Mouse (Mus musculus): ENCODE data around the gene Astn1. TPM values are rescaled to one million over a fixed set of nuclear protein-coding genes. Genes with fewer than 3 reads are reported as not detected.

The Astn1 gene
- polyA plus RNA-seq, 1 experiment from 2014 or later, result 0.38 TPM

DNA sequence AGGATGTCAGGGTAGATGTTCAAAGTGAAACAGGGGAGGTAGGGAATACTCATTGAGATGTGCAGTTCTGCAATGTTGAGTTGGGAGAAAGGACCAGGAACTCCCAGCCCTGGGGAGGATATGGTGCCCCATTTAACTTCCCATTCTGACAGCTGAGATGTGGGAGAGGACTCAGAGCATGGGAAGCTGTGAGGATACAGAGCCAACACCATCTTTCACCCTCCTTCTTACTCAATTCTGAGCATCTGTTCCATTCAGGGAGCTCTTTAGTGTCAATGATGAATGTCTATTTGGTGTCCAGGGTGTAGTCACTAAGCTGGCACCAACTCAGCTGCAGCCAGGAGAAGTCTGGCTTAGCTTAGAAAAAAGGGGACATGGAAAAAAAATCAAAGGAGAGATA is 219.7 kb downstream of the Astn1 start:
- H3K27ac ChIP-seq, result no peak overlapping the region
- H3K9ac ChIP-seq (ENCODE audit: low read depth, low read length), result no peak overlapping the region
- H3K27me3 ChIP-seq (ENCODE audit: insufficient read depth, low read length), result no peaks in the 10 kb centered on the region
- no peak for ATAC-seq (replicated peaks; ENCODE audit: low FRiP score, low read depth)
- H3K4me1 ChIP-seq (replicated peaks; ENCODE audit: insufficient read depth, low read length), result no peaks in the 10 kb centered on the region
- no peaks in the 10 kb centered on the region for H3K36me3 ChIP-seq (ENCODE audit: insufficient read depth, low read length)
- no peak for TF ChIP-seq CTCF (IDR thresholded peaks at IDR 0.05; ENCODE audit: low read depth)
- H3K4me2 ChIP-seq (ENCODE audit: low read length), result no peak overlapping the region
- DNase-seq (ENCODE audit: low spot score), result no peak
- H3K4me3 ChIP-seq (replicated peaks; ENCODE audit: low read depth, low read length), result no peak overlapping the region
- no peaks in the 10 kb centered on the region for H3K9me3 ChIP-seq (replicated peaks; ENCODE audit: low read length)

DNA sequence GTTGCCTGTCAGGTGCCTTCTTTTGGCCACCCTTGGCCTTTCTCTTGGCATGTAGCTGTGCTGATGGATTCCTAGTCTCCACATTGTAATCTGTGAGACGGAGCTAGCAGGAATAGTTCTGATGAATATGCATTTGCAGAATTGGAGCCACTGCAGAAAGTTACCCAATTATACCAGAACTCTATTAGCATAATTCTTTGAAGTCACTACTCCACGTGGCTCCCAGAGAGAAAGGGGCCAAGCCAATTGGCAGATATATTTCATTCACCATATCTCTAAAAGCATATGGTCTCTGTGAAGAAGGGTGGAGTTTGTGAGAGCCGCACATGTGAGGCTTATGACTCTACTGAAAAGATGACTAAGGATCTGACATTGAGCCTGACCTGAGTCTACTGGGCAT is 226.8 kb downstream of the Astn1 start:
- Histone ChIP-seq H3K4me2 (ENCODE audit: low read length) (no peak overlapping the region), H3K36me3 (ENCODE audit: insufficient read depth, low read length) (no peaks in the 10 kb centered on the region), H3K9me3 (replicated peaks; ENCODE audit: low read length) (no peaks in the 10 kb centered on the region), H3K9ac (ENCODE audit: low read depth, low read length) (no peak overlapping the region), H3K27me3 (ENCODE audit: insufficient read depth, low read length) (no peaks in the 10 kb centered on the region), H3K27ac (no peak overlapping the region), H3K4me3 (replicated peaks; ENCODE audit: low read depth, low read length) (no peak overlapping the region), H3K4me1 (replicated peaks; ENCODE audit: insufficient read depth, low read length) (no peaks in the 10 kb centered on the region)
- WGBS, result 82% methylated on average over 3 of the region's 3 CpGs
- no peak for DNase-seq (ENCODE audit: low spot score)
- ATAC-seq (replicated peaks; ENCODE audit: low FRiP score, low read depth), result no peak
- no peak for TF ChIP-seq CTCF (IDR thresholded peaks at IDR 0.05; ENCODE audit: low read depth)

GRCm38 (mm10) chr1:158596726-158597448 is 234.8 kb downstream of the Astn1 start:
- Histone ChIP-seq H3K27me3 (ENCODE audit: insufficient read depth, low read length) (no peaks in the 10 kb centered on the region), H3K36me3 (ENCODE audit: insufficient read depth, low read length) (no peaks in the 10 kb centered on the region), H3K27ac (no peak overlapping the region), H3K4me3 (replicated peaks; ENCODE audit: low read depth, low read length) (no peak overlapping the region), H3K9ac (ENCODE audit: low read depth, low read length) (no peak overlapping the region), H3K4me2 (ENCODE audit: low read length) (no peak overlapping the region), H3K9me3 (replicated peaks; ENCODE audit: low read length) (no peaks in the 10 kb centered on the region), H3K4me1 (replicated peaks; ENCODE audit: insufficient read depth, low read length) (no peaks in the 10 kb centered on the region)
- peak; percentile 78 for TF ChIP-seq CTCF (IDR thresholded peaks at IDR 0.05; ENCODE audit: low read depth)
- ATAC-seq (replicated peaks; ENCODE audit: low FRiP score, low read depth), result peak; percentile 73
- peak; percentile 69 for DNase-seq (ENCODE audit: low spot score)
- 32% methylated on average over 16 of the region's 16 CpGs for WGBS

GRCm38 (mm10) chr1:158597996-158598395 is 235.9 kb downstream of the Astn1 start:
- DNase-seq (ENCODE audit: low spot score), result peak; percentile 1
- no peaks in the 10 kb centered on the region for H3K36me3 ChIP-seq (ENCODE audit: insufficient read depth, low read length)
- no peaks in the 10 kb centered on the region for H3K4me1 ChIP-seq (replicated peaks; ENCODE audit: insufficient read depth, low read length)
- H3K27ac ChIP-seq, result no peak overlapping the region
- no peak overlapping the region for H3K4me2 ChIP-seq (ENCODE audit: low read length)
- H3K27me3 ChIP-seq (ENCODE audit: insufficient read depth, low read length), result no peaks in the 10 kb centered on the region
- no peaks in the 10 kb centered on the region for H3K9me3 ChIP-seq (replicated peaks; ENCODE audit: low read length)
- peak; percentile 43; the same call in 1 of the 2 replicates for TF ChIP-seq CTCF (IDR thresholded peaks at IDR 0.05; ENCODE audit: low read depth)
- no peak overlapping the region for H3K4me3 ChIP-seq (replicated peaks; ENCODE audit: low read depth, low read length)
- no peak overlapping the region for H3K9ac ChIP-seq (ENCODE audit: low read depth, low read length)
- WGBS, result 81% methylated on average over 7 of the region's 7 CpGs
- no peak for ATAC-seq (replicated peaks; ENCODE audit: low FRiP score, low read depth)

GRCm38 (mm10) chr1:158599435-158599834 is 237.4 kb downstream of the Astn1 start:
- H3K4me3 ChIP-seq (replicated peaks; ENCODE audit: low read depth, low read length), result no peak overlapping the region
- H3K27me3 ChIP-seq (ENCODE audit: insufficient read depth, low read length), result no peaks in the 10 kb centered on the region
- no peaks in the 10 kb centered on the region for H3K36me3 ChIP-seq (ENCODE audit: insufficient read depth, low read length)
- no peak overlapping the region for H3K27ac ChIP-seq
- WGBS, result 66% methylated on average over 2 of the region's 2 CpGs
- H3K4me2 ChIP-seq (ENCODE audit: low read length), result no peak overlapping the region
- no peaks in the 10 kb centered on the region for H3K9me3 ChIP-seq (replicated peaks; ENCODE audit: low read length)
- no peak for ATAC-seq (replicated peaks; ENCODE audit: low FRiP score, low read depth)
- no peaks in the 10 kb centered on the region for H3K4me1 ChIP-seq (replicated peaks; ENCODE audit: insufficient read depth, low read length)
- TF ChIP-seq CTCF (IDR thresholded peaks at IDR 0.05; ENCODE audit: low read depth), result no peak
- DNase-seq (ENCODE audit: low spot score), result no peak
- no peak overlapping the region for H3K9ac ChIP-seq (ENCODE audit: low read depth, low read length)

DNA sequence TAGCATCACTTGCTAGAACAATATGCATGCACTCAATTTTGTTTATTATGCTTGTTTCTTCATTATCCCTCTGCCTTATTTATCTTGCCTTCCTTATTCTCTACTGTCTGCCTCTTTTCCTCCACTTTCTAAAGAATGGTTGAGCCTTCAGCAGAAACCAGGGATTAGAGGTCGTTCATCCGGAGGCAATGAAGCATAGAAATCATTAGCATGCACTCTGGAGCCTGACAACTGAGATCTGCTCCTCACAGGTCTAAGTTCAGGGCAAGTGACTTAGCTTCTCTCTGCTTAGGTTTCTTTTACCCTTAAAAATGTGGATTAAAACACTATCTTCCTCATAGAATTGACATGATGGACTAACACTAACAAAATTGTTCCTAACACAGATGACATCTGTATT is 241.0 kb downstream of the Astn1 start:
- H3K9me3 ChIP-seq (replicated peaks; ENCODE audit: low read length), result no peaks in the 10 kb centered on the region
- WGBS, result 30% methylated on average over 2 of the region's 2 CpGs
- no peak overlapping the region for H3K4me2 ChIP-seq (ENCODE audit: low read length)
- no peak overlapping the region for H3K9ac ChIP-seq (ENCODE audit: low read depth, low read length)
- H3K27ac ChIP-seq, result no peak overlapping the region
- no peak overlapping the region for H3K4me3 ChIP-seq (replicated peaks; ENCODE audit: low read depth, low read length)
- ATAC-seq (replicated peaks; ENCODE audit: low FRiP score, low read depth) (no peak), DNase-seq (ENCODE audit: low spot score) (peak; percentile 12)
- H3K36me3 ChIP-seq (ENCODE audit: insufficient read depth, low read length), result no peaks in the 10 kb centered on the region
- no peaks in the 10 kb centered on the region for H3K4me1 ChIP-seq (replicated peaks; ENCODE audit: insufficient read depth, low read length)
- no peaks in the 10 kb centered on the region for H3K27me3 ChIP-seq (ENCODE audit: insufficient read depth, low read length)
- TF ChIP-seq CTCF (IDR thresholded peaks at IDR 0.05; ENCODE audit: low read depth), result no peak

- Histone ChIP-seq H3K36me3 (ENCODE audit: insufficient read depth, low read length) (no peaks in the 10 kb centered on the region), H3K27me3 (ENCODE audit: insufficient read depth, low read length) (no peaks in the 10 kb centered on the region), H3K4me3 (replicated peaks; ENCODE audit: low read depth, low read length) (no peak overlapping the region), H3K4me2 (ENCODE audit: low read length) (no peak overlapping the region), H3K9ac (ENCODE audit: low read depth, low read length) (no peak overlapping the region), H3K27ac (no peak overlapping the region), H3K9me3 (replicated peaks; ENCODE audit: low read length) (no peaks in the 10 kb centered on the region), H3K4me1 (replicated peaks; ENCODE audit: insufficient read depth, low read length) (no peaks in the 10 kb centered on the region)
- no peak for TF ChIP-seq CTCF (IDR thresholded peaks at IDR 0.05; ENCODE audit: low read depth)
- peak; percentile 9 for DNase-seq (ENCODE audit: low spot score)
- 94% methylated on average over 1 of the region's 1 CpGs for WGBS
- 0 out of 2 replicates have a peak, but pooled peaks have one; percentile 46 for ATAC-seq (replicated peaks; ENCODE audit: low FRiP score, low read depth)
Measured at GRCm38 (mm10) chr1:158604149-158604548, 242.1 kb downstream of the Astn1 start.
